Mouse (Mus musculus) C2C12 (cell line): ENCODE measurements at regions not wholly inside any gene's neighbourhood (a gene's known extent, or its start where the extent isn't known, plus 50 kb on each side); places are given as distances from the start of the nearest gene placed in this dataset.

Source experiments
- CEBPB ChIP-seq: IDR thresholded peaks from one replicate; pipeline ENCODE4 v1.6.1; 2011; ENCODE audit warnings: low read depth, mild to moderate bottlenecking, control low read depth, moderate library complexity
- CTCF ChIP-seq: IDR thresholded peaks from one replicate; pipeline ENCODE4 v1.5.1; 2011; ENCODE audit not compliant: control insufficient read depth, insufficient read depth, insufficient read length
- MAX ChIP-seq: IDR thresholded peaks from one replicate; pipeline ENCODE4 v1.6.1; 2011; ENCODE audit warnings: mild to moderate bottlenecking, control low read depth

DNA sequence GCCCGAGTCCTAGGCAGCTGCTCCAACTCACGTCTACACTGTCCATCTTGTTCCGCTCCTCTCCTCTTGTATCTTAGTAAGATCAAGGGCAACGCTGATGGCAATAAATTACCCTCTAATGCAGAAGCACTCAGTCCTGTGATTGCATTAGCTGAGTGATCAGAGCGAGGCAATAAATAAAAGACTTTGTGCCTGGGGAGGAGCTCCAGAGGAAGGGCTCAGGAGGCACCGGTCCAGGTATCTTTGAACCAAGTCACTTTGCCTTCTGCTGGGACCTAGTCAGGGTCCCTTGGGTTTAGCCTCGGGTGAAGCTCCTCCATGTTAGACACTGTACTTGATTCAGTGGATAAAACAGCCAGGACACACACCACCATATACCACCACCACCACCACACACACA is 119.5 kb upstream of the Foxq1 start:
- no peak for TF ChIP-seq CTCF
- no peak for TF ChIP-seq MAX
- no peak for TF ChIP-seq CEBPB
